Mouse (Mus musculus): ENCODE measurements at regions not wholly inside any gene's neighbourhood (a gene's known extent, or its start where the extent isn't known, plus 50 kb on each side); places are given as distances from the start of the nearest gene placed in this dataset.

DNA sequence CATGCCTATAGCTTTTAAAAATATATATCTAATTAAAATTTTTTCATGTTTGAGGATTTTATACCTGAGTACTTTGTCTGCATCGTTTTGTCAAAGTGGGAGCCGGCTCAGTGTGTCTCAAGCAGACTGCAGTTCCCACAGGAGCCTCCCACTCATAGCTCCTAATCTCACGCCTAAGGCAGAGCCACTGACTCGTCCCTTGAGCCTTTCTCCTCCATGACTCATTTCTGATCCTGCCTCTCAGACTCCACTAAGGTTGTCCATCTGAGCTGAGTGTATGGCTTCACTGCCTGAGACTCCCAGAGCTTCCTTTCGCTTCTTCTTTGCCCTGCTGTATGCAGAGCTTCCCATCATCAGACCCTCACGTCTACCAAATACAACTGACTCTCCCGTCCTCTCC is 98.8 kb downstream of the Efnb2 start:
- no peak for DNase-seq (ENCODE audit: low spot score)

DNA sequence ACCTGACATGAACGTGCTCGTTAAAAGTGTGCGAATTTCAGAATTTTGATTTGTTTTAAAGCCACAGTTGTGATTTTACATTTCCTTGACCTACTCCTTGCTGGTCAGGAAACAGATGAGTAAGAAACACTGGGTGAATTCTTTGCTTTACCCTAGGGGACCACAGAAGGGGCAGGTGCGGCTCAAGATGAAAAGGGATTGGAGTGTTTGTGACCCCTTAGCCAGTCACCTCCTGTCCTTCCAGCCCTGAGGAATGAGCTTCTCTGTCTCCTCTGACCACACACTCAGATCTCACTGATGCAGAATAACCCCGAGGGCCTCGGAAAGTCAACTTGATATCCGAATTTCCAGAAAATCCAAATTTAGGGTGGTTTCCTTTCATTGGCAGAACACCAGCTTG is 103.0 kb downstream of the Efnb2 start:
- no peak for DNase-seq (ENCODE audit: low spot score)

DNA sequence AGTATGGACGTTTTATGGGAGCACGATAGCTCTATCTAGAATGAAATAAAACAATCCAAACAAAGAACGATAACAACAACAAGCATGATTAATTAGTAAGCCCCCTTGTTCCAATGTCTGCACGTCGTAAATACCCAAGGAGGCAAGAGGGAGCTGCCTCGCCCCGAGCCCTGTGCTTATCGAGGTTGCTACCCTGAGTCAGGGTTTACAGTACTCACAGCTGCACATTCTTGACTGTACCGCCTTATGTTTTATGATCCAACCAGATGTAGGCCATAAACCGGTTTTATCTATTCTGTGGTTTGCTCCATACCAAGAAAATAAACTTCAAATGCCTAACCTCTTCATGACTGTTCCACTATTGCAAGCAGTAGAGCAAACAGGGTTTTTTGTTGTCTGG is 104.9 kb downstream of the Efnb2 start:
- DNase-seq (ENCODE audit: low spot score) = no peak

DNA sequence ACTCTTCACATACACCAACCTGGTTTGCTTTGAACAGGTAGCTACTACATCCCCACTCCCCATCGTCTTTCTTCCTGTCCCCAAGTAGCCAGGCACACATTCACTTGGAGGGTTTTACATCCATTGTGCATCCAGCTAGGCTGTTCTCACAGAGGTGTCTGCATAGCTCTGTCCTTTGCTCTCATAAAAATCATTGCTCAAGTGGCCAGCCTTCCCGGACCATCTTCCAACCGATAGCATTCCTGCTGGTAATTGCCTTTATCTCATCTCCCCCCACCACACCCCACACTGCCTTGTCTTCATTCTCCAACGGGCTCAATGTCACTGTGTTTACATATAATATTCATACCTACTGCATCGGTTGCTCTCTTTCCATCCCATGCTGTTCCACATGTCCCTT is 106.4 kb downstream of the Efnb2 start:
- DNase-seq (ENCODE audit: low spot score) = no peak

DNA sequence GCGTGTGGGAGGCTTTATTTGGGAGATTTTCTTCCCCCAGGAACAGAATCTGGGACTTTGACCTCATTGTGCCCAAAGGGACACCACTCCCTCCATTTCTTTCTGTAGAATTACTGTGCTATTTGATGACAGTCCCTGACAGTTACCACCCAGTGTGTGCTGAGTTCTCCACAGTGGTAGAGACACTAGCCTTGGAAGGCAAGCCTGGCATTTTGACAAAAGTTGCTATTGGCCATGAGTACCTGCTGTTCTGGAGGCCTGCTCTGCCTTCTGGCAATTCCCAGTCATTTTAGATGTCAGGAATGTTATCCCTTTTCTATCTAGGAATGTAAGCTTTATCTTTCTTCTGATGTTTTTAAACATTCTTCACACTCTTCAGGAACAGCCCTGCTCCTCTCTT is 108.3 kb downstream of the Efnb2 start:
- DNase-seq (ENCODE audit: low spot score) = no peak

DNA sequence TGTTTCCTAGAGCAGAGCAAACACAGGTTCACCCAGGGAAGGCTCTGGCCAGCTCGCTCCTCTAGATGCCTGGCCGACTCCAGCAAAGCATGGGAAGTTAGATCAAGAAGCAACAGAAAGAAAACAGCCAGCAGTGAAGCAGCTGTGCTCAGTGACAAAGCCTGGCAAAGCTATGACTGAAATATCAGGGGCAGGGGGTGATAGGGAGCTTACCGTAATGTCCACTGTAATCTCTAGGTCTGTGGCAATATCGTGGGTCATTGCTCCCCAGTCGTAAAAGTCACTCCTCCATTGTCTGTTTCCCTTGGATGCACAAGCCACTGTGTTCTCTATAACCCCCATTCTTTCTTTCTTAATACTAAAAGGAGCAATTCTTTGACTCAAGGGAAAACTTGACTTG is 124.4 kb downstream of the Efnb2 start:
- DNase-seq (ENCODE audit: low spot score) = no peak

DNA sequence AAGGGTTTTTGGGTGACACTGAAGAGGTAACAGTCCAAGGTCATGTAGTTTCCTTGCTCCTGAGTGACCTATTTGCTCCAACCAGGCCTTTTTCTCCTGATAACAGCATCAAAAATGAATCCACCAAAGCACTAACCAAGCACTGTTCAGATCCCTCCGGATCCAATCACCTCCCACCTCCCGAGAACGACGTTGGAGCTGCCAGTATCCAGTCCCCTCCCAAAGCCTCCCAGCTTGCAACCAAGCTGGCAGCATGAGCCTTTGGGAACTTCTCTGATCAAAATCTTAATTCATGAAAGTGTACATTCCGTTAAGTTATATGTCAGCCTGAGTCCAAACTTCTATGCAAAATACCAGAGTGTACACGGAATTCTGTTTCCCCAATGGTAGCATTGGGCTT is 126.3 kb downstream of the Efnb2 start:
- no peak for DNase-seq (ENCODE audit: low spot score)

DNA sequence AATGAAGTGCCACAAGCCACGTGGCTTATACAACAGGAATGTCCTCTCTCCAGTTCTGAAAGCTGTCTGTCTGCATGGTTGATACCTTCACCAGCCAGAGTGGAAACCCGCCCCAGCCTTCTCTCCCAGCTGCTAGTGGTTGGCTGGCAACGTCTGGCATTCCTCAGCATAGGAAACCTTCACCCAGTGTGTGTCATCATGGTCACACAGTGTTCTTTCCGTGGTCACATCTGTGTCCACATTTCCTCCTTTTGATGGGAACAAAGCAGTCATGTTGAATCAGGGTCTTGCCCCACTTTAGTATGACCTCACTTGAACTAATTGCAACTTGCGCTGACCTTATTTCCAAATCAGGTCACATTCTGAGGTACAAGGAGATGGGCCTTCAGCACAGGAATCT is 128.1 kb downstream of the Efnb2 start:
- no peak for DNase-seq (ENCODE audit: low spot score)

DNA sequence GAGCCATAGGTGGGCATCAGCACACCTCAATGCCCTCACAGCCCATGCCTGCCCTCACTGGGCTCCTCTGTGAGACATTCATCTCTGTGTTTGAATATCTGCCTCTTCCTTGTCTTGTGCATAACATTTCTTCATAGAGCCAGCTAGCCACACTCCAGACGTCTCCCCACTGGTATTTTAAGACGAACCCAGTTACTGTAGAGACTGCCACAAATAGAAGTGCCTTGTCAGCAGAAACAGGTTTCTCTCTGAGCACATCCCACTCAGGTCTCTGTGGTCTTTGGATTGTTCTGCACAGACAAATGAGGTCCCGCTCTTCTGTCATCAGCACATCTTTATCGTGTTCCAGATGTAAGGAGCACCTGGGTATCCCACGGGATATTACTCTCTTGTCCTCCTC is 130.5 kb downstream of the Efnb2 start:
- DNase-seq (ENCODE audit: low spot score) = no peak

DNA sequence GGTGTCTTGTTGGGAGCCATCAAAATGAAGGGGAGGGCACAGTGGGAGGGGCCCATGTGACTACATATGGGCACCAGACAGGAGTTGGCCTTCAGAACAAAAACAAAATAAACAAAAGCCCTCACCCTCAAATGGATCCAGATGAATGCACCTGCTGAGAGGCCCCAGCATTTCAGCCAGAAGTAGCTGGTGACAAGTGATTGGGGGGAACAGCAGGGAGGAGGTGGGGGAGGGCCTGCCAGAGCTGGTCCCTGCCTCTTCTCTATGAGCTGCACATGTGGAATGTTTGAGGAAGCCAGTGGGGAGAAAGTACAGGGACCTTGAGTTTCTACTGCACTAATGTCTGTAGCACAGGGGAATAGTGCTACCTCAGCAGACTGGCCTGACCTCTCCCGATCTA is 139.5 kb downstream of the Efnb2 start:
- no peak for DNase-seq (ENCODE audit: low spot score)

DNA sequence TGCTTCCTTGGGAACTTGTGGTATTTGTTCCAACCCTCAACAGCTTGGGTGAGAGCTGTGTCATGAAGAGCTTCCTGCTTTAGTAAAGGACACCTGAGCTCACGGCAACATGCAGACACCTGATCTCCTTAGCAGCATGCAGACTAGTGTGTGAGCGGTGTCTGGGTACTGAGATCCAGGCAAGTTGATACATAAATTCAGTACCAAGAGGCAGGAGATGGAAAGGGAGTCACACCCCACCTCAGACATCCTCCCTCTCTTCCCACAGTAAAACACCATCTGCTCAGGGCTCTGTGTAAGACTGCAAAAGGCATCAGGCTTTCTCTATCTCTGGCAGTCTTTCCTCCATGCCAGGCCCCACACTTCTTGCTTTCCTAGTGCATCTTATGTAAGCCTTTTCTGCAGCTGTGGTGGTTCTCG is 141.3 kb downstream of the Efnb2 start:
- DNase-seq (ENCODE audit: low spot score) = no peak

DNA sequence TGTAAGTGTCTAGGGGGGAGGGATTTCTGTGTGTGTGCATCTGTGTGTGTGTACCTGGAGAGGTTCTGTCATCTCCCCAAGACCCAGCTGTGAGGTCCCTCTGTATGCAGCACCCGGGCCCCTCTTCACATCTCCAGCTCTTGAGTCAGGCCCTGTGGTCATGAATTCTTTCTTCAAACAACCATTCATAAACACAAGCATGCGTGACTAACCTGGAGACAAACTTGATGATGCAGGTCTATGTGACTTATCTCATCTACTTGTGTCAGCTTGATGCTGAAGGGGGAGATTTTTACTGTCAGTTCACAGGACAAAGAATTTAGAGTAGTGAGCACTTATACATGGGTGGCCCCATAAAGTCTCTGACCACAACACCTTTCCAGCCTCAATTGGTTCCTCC is 143.4 kb downstream of the Efnb2 start:
- DNase-seq (ENCODE audit: low spot score) = no peak

DNA sequence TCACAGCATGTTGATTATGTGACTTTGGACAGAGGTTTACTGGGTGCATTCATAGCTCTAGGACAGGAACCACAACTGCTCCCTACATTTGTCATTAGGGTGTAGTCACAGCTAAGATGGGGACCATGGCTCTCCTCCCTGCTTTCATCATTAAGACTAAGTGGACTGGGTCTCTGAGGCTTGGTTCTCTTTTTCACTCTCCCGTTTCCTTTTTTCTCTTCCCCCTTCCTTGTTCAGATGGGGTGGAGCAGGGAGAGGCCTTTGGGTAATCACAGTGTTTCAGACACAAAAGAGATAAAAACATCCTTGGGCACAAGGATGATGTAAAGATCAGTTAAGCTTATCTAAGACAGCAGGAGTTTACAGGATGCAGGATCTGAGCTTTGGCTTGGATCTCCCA is 144.8 kb downstream of the Efnb2 start:
- DNase-seq (ENCODE audit: low spot score) = no peak

DNA sequence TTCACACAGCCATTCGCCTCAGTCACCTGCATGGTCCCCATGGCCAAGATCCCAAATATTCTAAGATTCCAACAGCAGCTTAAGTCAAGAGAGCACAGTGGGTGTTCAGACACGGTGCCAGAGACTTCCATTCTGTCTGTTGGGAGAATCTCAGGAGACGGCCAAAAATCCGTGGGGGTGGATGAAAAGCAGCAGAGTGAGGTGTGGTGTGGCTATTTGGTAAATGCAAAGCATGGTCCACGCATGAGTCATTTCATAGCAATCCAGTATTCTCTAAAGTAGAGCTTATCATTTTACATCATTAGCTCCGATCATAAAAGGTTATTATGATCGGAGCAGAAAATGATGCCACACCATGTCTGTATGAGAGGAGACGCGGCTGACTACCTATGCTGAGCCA is 161.1 kb downstream of the Efnb2 start:
- no peak for DNase-seq (ENCODE audit: low spot score)

DNA sequence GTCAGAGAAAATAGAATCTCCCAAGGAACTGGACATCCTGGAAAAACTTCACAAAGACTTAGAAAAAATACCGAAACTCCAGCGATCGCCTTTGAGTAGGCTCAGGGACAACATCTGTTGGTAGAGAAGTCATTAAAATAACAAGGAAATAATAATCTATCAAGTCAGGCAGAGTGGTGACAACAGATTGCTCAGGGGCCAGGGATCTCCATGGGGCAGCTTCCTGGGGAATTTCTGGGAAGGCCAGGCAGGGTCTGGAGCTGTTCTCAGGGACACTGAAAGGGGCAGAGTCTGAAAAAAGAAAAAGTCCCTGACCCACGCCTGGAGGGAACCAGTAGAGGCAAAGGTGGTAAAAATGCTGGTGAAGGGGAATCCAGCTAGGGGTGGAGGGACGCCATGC is 162.3 kb downstream of the Efnb2 start:
- no peak for DNase-seq (ENCODE audit: low spot score)

DNA sequence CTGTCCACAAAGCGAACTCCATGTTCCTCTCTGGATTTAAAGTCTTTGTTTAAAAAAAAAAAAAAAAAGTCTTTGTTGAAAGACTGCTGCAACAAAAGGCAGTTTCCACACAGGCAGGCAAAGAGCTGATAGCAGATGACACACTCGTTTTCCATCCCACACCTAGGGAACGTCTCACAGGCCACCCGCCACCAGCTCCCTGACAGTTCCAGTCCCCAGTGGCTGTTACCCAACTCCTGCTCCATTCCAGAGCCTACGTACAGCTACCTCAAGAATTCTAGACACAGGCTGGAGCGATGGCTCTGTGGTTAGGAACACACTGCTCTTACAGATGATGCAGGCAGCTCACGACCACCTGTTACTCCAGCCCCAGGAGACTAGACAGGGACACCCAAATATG is 165.6 kb downstream of the Efnb2 start:
- DNase-seq (ENCODE audit: low spot score) = no peak

DNA sequence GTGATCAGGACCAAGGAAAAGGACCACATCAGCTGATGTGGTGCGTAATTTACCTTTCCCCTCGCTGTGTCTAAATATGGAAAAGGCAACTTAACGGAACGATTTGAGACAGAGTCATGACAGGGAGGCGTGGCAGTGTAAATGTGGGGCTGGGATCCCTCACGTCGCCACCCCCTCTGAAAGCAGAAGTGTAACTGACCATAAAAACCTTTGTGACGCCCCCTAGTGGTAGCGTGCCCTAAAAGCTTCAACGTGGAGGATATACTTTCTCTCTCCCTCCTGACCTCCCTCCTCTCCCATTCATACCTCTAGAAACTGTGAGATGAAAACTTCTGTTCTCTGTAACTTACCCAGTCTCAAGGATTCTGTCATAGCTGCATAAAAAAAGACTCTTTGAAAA is 166.8 kb downstream of the Efnb2 start:
- no peak for DNase-seq (ENCODE audit: low spot score)

DNA sequence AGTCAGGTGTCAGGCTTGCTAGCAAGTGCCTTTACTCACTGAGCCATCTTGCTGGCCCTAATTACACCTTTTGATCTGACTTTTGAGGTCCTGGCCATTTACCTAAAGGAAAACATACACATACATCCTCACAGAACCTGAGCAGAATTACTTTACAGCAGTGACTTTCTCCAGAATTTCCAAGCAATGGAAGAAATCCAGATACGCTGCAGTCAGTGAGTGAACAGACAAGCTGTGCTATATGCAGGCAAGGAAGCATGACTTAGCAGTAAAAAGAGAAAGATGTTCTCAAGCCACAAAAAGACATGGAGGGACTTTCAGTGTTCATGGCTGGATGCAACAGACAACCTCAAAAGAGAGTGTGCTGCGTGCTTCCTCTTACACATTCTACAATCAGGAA is 169.1 kb downstream of the Efnb2 start:
- no peak for DNase-seq (ENCODE audit: low spot score)

DNA sequence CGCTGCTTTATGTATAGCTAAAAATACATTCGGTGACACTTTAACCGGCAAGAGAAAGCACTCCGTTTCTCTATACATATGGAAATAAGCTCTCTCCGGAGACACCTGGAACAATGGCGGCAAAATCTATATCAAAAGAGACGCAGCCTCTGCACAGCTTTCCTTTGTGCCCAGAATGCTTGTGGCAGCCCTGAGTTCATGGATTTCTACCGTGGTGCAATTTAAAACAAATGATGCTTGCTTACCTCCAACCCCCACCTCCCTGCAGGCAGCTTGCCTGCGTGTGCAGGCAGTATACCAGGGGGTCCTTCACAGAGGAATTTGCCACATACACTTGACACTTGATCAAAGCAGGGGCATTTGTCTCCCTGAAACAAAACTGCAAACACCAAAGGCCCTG is 171.3 kb downstream of the Efnb2 start:
- no peak for DNase-seq (ENCODE audit: low spot score)

DNA sequence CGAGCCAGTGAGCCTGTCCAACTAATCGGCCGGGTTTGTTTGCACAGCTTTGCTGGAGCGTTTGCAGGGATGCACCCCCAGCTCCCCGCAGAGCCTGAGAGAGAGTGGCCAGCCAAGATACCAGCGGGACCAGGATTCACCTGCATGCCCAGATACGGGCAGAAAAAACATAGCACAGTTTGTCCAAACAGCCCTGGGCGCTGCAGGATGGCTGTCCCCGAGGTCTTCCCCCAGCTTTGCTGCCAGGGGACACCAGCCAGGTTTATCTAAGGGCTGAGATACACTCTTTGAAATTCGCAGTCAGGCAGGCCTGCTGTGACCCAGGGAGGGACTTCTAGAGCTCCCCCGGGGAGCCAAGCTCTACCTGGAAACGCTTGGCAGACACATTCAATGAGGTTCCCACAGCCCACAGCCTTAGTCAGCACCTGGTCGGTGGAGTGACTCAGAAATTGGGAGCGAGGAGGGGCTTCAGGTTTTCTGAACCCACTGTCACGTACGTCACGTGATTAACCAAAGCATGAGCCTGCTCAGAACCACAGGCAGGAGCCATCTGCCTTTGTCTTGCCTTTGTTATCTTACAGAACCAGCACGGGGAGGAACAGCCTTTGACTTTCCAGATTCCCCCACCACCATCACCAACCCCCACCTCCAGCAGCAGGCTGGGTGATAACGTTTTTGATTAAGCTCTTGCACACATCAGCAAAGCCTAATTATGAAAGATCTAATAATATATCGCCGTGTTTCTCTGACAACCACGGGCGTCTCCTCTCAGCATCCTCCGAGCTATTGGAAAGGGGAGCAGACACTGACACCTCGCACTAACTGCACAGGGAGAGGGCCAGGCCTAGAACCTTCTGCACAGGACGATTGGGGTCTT is 172.1 kb downstream of the Efnb2 start:
- peak; percentile 24 for DNase-seq (ENCODE audit: low spot score)

DNA sequence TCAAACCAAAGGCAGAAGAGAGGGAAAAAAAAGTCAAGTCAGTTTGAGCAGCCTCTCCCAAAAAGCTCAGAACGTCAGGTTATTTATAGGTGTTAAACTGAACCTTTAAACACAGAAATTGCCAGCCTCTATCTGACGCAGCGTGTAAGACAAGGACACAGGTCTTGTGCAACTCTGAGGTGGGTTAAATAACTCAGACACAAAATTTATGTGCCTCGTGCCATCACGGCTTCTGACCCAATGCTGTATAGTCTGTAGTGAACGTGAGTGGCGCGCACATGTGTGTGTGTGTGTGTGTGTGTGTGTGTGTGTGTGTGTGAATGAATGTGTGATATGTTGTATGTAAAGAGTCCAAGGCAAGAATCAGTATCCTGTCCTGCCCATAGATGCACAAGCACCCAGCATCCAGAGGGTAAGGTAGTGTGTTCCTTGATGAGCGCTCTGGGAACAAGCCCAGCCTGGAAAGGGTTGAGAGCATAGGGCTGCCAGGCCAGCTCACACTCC is 172.8 kb downstream of the Efnb2 start:
- no peak for DNase-seq (ENCODE audit: low spot score)

DNA sequence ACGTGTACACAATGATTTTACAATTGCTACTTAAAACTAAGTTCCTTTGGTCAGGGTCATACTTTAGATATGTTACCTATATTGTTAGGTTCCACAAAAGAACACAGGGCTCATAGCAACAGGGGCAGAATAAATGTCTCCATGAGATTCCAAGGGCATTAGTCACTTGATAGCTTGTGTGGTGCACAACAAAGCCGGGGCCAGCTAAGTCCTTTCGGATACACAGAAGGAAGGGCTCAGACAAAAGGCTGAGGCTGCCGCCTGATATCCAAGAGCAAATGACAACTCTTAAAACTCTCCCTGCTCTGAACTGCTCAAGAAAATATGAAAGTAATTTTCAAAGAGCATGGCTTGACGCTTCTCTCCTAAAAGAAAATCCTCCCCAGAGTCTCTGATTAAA is 173.3 kb downstream of the Efnb2 start:
- no peak for DNase-seq (ENCODE audit: low spot score)

DNA sequence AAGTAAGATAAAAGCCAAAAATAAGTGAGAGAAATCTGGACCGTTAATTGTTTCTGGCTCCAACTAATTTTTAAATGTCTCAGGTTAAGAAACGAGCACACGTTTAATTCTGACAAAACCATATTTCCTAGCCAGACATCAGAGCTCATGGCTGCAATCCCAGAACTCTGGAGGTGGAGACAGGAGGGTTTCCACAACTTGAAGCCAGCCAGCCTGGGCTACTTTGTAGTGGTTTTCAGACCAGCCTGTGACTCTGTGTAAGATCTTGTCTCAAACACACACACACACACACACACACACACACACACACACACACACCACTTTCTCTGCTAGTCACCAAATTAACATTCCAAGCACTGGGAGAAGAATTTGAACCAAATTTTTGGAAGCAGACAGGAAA is 174.2 kb downstream of the Efnb2 start:
- no peak for DNase-seq (ENCODE audit: low spot score)

DNA sequence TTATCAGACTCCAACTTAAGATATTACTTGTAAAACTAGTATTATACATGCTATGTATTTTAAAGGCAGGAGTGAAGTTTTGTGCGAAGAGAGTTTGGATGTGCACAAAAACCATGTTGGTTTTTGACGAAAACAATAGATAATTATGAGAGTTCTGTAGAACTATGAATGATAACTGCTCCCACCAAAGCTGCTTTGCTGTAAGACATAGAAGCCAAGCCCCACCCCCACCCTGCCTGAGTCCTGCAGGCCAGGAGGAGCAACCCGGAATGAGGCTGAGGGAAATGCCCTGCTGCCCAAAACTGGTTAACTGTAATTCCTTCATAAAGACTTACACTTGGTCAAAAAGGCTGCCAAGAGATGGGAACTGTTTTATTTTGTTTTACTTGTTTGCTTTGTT is 175.8 kb downstream of the Efnb2 start:
- DNase-seq (ENCODE audit: low spot score) = no peak

All from urinary bladder, postnatal 25 days (tissue).